ENCODE assay signal across 9 mouse cellular contexts in the genomic region with DNA sequence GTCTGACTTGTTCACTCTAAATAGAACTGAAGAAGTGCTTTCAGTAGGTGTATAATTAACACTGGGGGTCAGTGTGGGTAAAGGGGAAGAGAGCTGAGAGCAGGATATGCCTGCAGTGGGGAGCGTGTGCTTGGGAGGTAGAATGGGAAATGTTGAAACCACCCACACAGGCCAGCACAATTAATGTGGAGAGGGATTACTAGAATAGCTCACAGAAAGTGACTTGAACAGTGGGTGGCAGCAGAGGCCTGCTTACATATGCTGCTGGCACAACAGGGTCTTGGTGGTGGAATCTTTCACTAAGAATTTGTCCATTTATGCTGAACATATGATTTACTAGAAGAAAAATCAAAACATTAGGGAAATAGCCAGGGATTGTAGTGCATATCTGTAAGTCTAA. TPM values are rescaled to one million over a fixed set of nuclear protein-coding genes. Genes with fewer than 3 reads are reported as not detected.
A peak's percentile ranks its signal among the peaks of the same experiment; 100 is the strongest.
DNase-seq lines count a peak whose midpoint lies in the region; ATAC-seq lines count a peak whose summit lies in the region.
"Had no signal": no experiment of that assay in that cellular context is flagged by ENCODE, and none has a peak within 500 bp of the region (broad histone marks: within the 10 kb centered on the region; RNA-seq: fewer than 3 reads in every experiment).

No protein-coding gene starts in this region.

- H3K4me1 ChIP-seq in erythroblast, embryonic 14.5 days (ENCODE audit: control insufficient read depth) = peaks cover 72% of the 10 kb centered on the region

- H3K36me3 ChIP-seq in erythroblast, embryonic 14.5 days (ENCODE audit: control insufficient read depth) = peaks cover 62% of the 10 kb centered on the region

- peak; percentile 67 for DNase-seq in CD4-positive, CD25-positive, alpha-beta regulatory T cell, adult 2 months (ENCODE audit: low read depth, low spot score)
- DNase-seq in adrenal gland, postnatal 14 days = peak; percentile 71
- DNase-seq in layer of hippocampus, postnatal 10 days (ENCODE audit: low spot score in 2 of 2) = peak; percentile 49 to 70
- DNase-seq in lung, postnatal 14 days = peak; percentile 63
- DNase-seq in right cerebral cortex, postnatal 36 days (ENCODE audit: low spot score in 2 of 2) = peak; percentile 48 to 68

- H3K4me3 ChIP-seq in erythroblast, embryonic 14.5 days (replicated peaks) = peak overlapping the region; percentile 95

- no peak for ATAC-seq in CD4-positive, CD25-positive, alpha-beta regulatory T cell, adult 4 months
- peak; percentile 31 to 73; a peak in 2 of 4 replicates for ATAC-seq in hematopoietic stem cell, adult 5-6 weeks (replicated peaks in 1 of 2; ENCODE audit: insufficient read depth in 1 of 2, low FRiP score in 2 of 2, low TSS enrichment in 1 of 2, low read depth in 1 of 2, poor library complexity in 2 of 2, severe bottlenecking in 2 of 2)

- no peaks in the 10 kb centered on the region for H3K27me3 ChIP-seq in erythroblast, embryonic 14.5 days (ENCODE audit: control insufficient read depth)

- no peaks in the 10 kb centered on the region for H3K9me3 ChIP-seq in erythroblast, embryonic 14.5 days (ENCODE audit: control insufficient read depth, low read length)

RNA-seq across cellular contexts. Expression of gene Fut11, which starts 2.2 kb away (rescaled TPM):
- polyA plus RNA-seq in CD4-positive, CD25-positive, alpha-beta regulatory T cell, adult 4 months (2017; shearing (Covaris generic)) = 1 to 10 TPM; 5.6 to 7.7 TPM
- total RNA-seq in adrenal gland, postnatal 14 days (2021) = 17.0 and 18.7 TPM in 2 replicates
- polyA plus RNA-seq in erythroblast, embryonic 14.5 days (2012) = 0.37 TPM in 2 replicates
- 4.5 and 7.1 TPM in 2 replicates for total RNA-seq in hematopoietic stem cell, adult 5-6 weeks (2017)
- total RNA-seq in layer of hippocampus, postnatal 10 days (2021) = 10 to 100 TPM; 19.5 TPM

RNA-seq across cellular contexts. Expression of gene Chchd1, which starts 5.8 kb away (rescaled TPM):
- 100 to 1,000 TPM; 120 to 143 TPM for polyA plus RNA-seq in CD4-positive, CD25-positive, alpha-beta regulatory T cell, adult 4 months (2017; shearing (Covaris generic))
- 84.1 and 98.3 TPM in 2 replicates for total RNA-seq in adrenal gland, postnatal 14 days (2021)
- polyA plus RNA-seq in erythroblast, embryonic 14.5 days (2012) = 0.43 and 0.77 TPM in 2 replicates
- total RNA-seq in hematopoietic stem cell, adult 5-6 weeks (2017) = 48.1 and 79.0 TPM in 2 replicates
- 10 to 100 TPM; 57.7 to 61.3 TPM for total RNA-seq in layer of hippocampus, postnatal 10 days (2021)

RNA-seq across cellular contexts. Expression of gene Zswim8, which starts 10.4 kb away (rescaled TPM):
- polyA plus RNA-seq in CD4-positive, CD25-positive, alpha-beta regulatory T cell, adult 4 months (2017; shearing (Covaris generic)) = 10 to 100 TPM; 21.6 to 22.3 TPM
- total RNA-seq in adrenal gland, postnatal 14 days (2021) = 96.1 and 101 TPM in 2 replicates
- polyA plus RNA-seq in erythroblast, embryonic 14.5 days (2012) = 6.1 and 6.7 TPM in 2 replicates
- 29.6 and 35.7 TPM in 2 replicates for total RNA-seq in hematopoietic stem cell, adult 5-6 weeks (2017)
- 100 to 1,000 TPM; 132 to 152 TPM for total RNA-seq in layer of hippocampus, postnatal 10 days (2021)

RNA-seq across cellular contexts. Expression of gene Sec24c, which starts 22.9 kb away (rescaled TPM):
- 100 to 1,000 TPM; 120 to 181 TPM for polyA plus RNA-seq in CD4-positive, CD25-positive, alpha-beta regulatory T cell, adult 4 months (2017; shearing (Covaris generic))
- total RNA-seq in adrenal gland, postnatal 14 days (2021) = 137 and 149 TPM in 2 replicates
- polyA plus RNA-seq in erythroblast, embryonic 14.5 days (2012) = 3.6 and 5.0 TPM in 2 replicates
- total RNA-seq in hematopoietic stem cell, adult 5-6 weeks (2017) = 100 and 107 TPM in 2 replicates
- total RNA-seq in layer of hippocampus, postnatal 10 days (2021) = 100 to 1,000 TPM; 108 to 109 TPM

RNA-seq across cellular contexts. Expression of gene Synpo2l, which starts 28.8 kb away (rescaled TPM):
- polyA plus RNA-seq in CD4-positive, CD25-positive, alpha-beta regulatory T cell, adult 4 months (2017; shearing (Covaris generic)) = not detected
- 0.19 and 0.71 TPM in 2 replicates for total RNA-seq in adrenal gland, postnatal 14 days (2021)
- not detected in 2 replicates for polyA plus RNA-seq in erythroblast, embryonic 14.5 days (2012)
- total RNA-seq in hematopoietic stem cell, adult 5-6 weeks (2017) = 0.06 TPM in 1 of 2 replicates, not detected in the other
- total RNA-seq in layer of hippocampus, postnatal 10 days (2021) = under 1 TPM; 0.21 to 0.29 TPM
- polyA plus RNA-seq: macrophage had no signal
